Mouse (Mus musculus) megakaryocyte, adult 5-6 weeks (primary cell): ENCODE measurements around the gene Msi2. TPM values are rescaled to one million over a fixed set of nuclear protein-coding genes. Genes with fewer than 3 reads are reported as not detected.

ENCODE experiments used
- ATAC-seq: 2 replicates; pipeline ENCODE4 v1.8.0; 2016; ENCODE audit warnings: mild to moderate bottlenecking, inconsistent platforms; ENCODE audit not compliant: poor library complexity, severe bottlenecking
- total RNA-seq, 2 experiments: library from RNA; stranded (forward) in 1 of 2; stranded (reverse) in 1 of 2; fragments of 153-499, 151-499 nt in 1 of 2; fragments of 221-1000, 200-1000 nt in 1 of 2; gene quantifications; 2 replicates each; pipeline versions ENCODE4 v1.2.3 to v1.2.4; 2015 to 2017

Msi2 gene
- total RNA-seq, 2 experiments from 2014 or later: 5.3 to 14.4 TPM

DNA sequence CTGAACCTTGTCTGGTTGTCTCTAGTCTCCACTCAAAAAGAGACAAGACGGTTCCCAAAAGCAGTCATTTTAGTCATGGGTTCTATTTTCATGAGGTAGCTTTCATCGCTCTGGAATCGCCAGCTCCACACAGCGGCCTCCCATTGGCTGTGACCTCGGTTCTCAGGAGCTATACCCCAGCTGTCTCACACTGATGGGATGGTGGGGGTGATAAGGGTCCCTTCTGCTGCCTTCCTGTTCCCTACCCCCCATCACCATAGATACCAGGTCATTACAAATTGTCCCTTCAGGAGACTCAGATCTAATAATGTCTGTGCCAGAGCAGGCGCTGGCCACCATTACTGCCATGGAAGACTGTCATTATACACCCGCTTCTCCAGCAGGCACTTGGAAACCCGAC lies 255.5 kb downstream of the Msi2 start:
- no peak for ATAC-seq

- ATAC-seq: no peak
Measured at GRCm38 (mm10) chr11:88461601-88462000, 256.7 kb downstream of the Msi2 start.

GRCm38 (mm10) chr11:88459946-88460736 lies 258.2 kb downstream of the Msi2 start:
- ATAC-seq: no peak

GRCm38 (mm10) chr11:88457241-88457738 lies 261.0 kb downstream of the Msi2 start:
- ATAC-seq: no peak

DNA sequence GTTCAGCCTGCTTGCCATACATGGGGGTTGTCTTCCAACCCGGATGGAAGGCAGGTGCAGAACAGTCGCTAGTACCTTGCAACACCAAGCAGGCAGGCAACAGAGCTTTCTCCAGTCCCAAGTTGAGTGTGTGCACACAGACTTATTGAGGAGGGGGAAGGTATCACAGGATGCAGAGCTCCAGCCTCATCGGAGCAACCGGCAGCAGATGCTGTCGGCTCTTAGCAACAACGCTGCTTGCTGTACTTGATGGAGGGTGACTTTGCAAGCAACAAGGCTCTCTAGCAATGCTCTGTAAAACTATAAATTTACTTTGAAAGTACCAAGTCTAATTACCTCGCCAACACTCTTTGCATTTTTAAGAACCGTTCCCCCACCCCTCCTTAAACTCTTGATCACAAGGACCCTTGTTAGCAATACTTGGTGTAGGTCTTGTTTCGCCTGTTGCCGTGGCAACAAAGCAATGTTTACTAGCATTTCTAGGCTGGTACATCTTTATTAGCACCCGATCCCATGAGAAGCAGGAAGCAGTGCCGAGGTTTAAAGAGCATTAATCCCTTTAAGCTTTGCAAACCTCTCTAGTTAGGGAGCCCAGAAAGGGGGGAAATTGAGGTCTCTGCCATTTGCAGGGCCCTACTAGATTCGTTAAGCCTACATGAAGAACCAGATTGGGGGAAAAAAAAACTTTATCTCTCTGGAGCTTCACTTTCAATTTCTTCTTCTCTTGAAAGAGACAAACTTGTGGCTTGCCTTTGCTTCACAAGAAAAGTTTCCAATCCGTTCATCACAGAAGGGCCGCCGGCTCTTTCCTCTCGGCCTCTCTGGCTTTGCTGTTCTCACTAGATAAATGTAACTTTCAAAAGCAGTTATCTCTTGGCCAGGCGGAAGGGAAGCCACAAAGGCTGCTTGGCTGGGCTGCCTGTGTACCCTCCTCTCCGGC lies 263.2 kb downstream of the Msi2 start:
- no peak for ATAC-seq

DNA sequence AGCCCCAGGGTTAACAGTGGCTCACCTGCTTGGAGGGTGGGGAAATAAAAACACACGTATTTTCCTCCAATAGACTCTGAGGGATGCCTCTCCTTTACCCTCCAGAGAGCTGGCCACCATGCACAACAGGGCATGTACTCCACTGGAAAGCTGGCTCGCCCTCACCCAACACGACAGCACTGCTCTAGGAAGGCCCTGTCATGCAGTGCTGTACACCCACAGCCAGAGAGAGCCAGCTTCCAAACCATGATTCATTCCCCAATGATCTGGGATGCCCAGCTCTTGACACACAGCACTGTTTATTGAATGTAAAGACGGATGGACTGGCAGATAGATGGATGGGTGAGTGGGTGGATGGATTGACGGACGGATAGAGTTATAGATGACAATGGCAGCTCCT lies 269.1 kb downstream of the Msi2 start:
- no peak for ATAC-seq

DNA sequence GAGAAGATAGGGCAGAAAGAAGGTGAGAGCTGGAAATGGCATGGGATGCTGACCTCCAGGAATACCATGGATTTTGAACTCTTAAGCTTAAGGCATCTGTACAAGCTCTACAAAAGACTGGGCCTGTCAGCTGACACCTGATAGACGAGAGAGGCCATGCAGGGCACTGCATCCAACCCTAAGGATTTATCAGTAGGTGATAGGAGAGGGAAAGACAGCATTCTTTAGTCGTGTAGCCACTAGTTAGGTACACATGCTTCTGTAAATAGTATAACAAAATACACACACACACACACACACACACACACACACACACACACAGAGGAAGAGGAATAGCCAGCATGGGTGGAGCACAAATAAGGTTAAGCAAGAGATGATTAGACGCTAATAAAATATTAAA lies 269.7 kb downstream of the Msi2 start:
- ATAC-seq: no peak

GRCm38 (mm10) chr11:88447350-88447749 lies 271.0 kb downstream of the Msi2 start:
- ATAC-seq: no peak

DNA sequence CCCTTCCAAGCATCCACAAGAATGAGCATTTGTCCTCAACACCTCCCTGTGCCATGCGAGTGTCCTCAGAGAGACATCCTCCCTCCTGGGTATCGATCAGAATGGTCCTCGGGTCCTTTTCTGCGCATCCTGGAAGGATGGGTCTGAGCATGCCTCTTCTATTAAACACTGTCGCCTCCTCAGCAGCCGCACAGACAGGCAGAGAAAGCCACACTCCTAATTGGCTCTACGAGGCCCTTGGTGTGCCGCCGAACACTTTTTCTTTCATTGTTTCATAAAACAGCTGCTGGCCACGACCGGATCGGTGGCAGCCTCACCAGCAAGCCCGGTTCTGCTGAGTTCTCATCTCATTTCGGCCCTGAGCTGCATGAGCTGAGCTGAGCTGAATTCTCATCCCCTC lies 274.4 kb downstream of the Msi2 start:
- no peak for ATAC-seq

- no peak for ATAC-seq
Measured at GRCm38 (mm10) chr11:88443291-88443690, 275.0 kb downstream of the Msi2 start.

GRCm38 (mm10) chr11:88441871-88442740 lies 276.2 kb downstream of the Msi2 start:
- no peak for ATAC-seq

GRCm38 (mm10) chr11:88438659-88439058 lies 279.7 kb downstream of the Msi2 start:
- ATAC-seq: no peak

GRCm38 (mm10) chr11:88436596-88436995 lies 281.7 kb downstream of the Msi2 start:
- ATAC-seq: no peak

GRCm38 (mm10) chr11:88435543-88435942 lies 282.8 kb downstream of the Msi2 start:
- no peak for ATAC-seq

DNA sequence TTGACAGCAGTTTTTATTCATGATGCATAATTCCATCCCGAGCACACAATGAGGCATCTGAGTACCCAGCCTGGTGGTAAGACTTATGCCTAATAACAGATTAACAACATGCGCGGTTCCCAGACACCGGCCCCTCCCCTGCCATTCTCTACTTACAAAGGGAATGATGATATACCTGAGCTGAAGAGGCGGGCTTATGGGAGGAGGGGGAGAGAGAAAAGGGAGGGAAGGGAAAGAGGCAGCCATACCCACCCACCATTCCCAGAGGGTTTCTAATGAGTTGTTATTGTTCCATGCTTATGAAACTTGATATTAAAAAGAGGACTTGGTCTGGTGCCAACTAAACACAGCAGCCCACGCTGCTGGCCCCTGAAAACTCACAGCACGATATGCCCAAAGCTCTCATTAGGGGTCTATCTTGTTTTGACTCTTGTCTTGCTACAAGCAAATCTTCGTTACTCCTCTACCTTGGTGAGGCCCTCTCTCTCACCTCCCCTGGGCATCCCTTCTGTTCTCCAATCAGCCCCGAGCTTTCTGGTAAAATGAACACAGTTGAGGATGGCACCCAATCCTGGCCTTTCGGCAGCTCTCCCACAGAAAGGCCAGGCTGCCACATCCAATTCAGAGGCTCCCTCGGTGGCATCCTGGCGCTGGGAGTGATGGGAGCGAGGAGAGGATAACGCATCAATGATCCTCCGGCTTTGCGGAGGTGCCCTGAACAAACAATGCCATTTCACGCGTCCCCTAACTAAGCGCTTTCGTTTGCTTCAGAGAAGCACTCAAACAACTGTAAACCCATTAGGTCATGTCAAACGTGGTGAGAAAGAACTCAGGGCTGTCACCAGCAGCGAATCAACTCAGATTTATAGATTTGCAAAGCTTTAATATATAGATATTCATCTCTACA lies 286.7 kb downstream of the Msi2 start:
- no peak for ATAC-seq

DNA sequence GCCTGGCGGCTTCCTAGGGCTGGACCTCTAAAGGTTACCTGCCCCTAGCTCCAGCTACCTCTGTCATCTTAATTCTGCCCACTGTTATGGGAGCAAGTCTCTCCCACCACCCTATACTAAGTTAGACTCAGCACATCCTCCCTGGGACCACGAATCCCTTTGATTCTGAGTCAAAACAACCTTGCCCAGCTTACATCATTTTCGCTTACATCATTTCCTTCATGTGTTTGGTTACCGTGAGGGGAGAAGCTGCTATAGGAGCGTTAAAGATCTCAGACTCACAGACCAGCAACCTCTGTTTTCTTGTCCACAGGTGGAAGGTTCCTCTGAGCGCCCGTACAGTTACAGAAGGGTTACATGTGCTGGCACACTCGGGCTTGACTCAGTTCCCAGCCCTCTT lies 288.0 kb downstream of the Msi2 start:
- no peak for ATAC-seq

GRCm38 (mm10) chr11:88429680-88430079 lies 288.6 kb downstream of the Msi2 start:
- no peak for ATAC-seq

DNA sequence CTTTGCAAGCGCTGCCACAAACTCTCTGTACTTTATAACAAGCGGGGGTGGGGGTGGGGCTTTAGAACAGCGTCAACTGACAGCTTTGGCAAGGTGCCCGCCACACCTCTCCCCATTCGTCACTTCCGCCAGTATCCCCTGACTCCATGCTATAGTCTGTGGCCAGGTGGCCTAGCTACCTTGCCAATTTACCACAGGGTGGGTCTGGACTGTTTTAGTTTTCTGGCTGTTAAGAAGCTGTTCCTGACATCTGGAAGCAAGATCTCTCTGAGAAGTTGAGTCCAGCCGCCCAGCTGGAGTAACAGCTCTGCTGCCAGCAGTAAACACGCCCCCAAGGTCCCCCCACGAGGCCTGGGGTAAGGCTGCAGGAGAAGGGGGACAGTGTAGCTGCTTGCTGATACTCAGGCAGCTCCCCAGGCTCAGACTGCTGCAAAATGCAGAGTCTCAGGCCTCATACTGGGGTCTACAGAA lies 292.6 kb downstream of the Msi2 start:
- no peak for ATAC-seq

GRCm38 (mm10) chr11:88424034-88424767 lies 294.1 kb downstream of the Msi2 start:
- ATAC-seq: no peak
